Mouse (Mus musculus): ENCODE data around the gene Tulp1.

Gene Tulp1

GRCm38 (mm10) chr17:28313212-28313879, 51.7 kb downstream of the Tulp1 start, which contains the start of gene Fance:
Gene Fance (plus strand): TSS chr17:28313519.
- DNase-seq, result peak; percentile 99

GRCm38 (mm10) chr17:28312232-28313211, 52.5 kb downstream of the Tulp1 start:
- DNase-seq, result peak in 1 of 2 experiments; percentile 40

- no peak for DNase-seq
These were observed 53.5 kb downstream of the Tulp1 start for GRCm38 (mm10) chr17:28311366-28312132.

GRCm38 (mm10) chr17:28310831-28311230, 54.2 kb downstream of the Tulp1 start:
- DNase-seq, result no peak

- DNase-seq, result peak; percentile 90 to 98
These were observed 56.5 kb downstream of the Tulp1 start for GRCm38 (mm10) chr17:28308297-28309195.

- no peak for DNase-seq
These were observed 59.9 kb downstream of the Tulp1 start for GRCm38 (mm10) chr17:28305172-28305571.

Measured in kidney, postnatal 25 days (tissue).